Mouse (Mus musculus) ovary, adult 18-20 months (tissue): ENCODE measurements at regions not wholly inside any gene's neighbourhood (a gene's known extent, or its start where the extent isn't known, plus 50 kb on each side); places are given as distances from the start of the nearest gene placed in this dataset.

Experiments used
- DNase-seq: peaks from one replicate; pipeline ENCODE4 v3.0.0; 2022; ENCODE audit warnings: low spot score, mixed read lengths

- DNase-seq = no peak
Observed at GRCm38 (mm10) chr1:163557875-163558274, 154.4 kb upstream of the Gorab start.

DNA sequence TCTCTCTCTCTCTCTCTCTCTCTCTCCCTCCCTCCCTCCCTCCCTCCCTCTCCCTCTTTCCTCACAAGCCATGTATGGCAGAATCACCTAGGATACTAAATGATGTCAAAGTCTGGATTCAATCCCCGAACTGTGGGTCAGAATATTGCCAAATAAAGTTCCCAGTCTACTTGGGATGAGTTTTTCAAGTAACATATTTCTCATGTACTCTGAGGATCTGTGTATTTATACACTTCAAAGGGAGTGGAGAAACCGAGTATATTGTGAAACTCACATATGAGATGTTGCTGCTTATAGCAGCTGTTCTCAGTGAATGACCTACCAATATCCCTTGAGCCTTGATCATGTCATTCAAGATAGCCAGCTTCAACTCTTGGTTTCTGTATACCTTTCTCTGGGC is 151.7 kb upstream of the Gorab start:
- no peak for DNase-seq

GRCm38 (mm10) chr1:163538776-163539492 is 135.5 kb upstream of the Gorab start:
- DNase-seq = no peak

DNA sequence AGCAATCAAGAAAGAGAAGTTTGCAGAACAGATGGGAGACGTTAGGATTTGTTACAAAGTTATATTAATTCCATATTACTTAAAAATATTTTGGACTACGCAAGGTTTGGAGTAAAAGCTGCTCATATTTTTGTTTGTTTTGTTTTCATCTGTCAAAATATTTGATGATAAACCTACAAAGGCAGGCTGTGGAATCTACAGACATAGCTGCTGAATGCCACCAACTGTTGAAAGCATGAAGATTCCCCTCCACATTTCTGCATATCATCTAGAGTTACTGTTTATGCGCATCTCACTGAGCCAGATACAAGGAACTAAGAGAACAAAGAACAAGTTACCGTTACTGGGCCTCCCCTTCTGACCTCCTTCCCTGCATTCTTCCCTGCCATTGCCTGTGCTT is 127.1 kb upstream of the Gorab start:
- no peak for DNase-seq

GRCm38 (mm10) chr1:163517966-163518365 is 114.5 kb upstream of the Gorab start:
- no peak for DNase-seq

- no peak for DNase-seq
Observed at GRCm38 (mm10) chr1:163512847-163513246, 109.4 kb upstream of the Gorab start.

DNA sequence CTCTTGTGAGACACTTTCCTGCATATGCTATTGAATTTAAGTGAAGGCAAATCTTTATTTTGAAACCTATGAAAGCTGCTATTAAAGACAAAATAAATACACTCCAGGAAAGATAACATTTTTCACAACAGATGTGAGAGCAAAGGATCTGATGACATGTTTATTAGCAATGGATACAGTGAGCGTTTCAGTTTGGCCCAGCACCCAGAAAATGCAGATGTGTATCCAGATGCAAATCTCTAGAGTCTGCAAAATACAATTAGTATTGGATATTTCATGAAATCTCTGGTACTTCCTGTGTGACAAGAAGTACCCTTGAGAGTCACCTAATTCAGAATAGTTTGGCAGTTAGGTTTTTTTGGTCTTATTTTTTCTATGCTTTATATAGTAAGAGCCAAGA is 108.5 kb upstream of the Gorab start:
- no peak for DNase-seq

- no peak for DNase-seq
Observed at GRCm38 (mm10) chr1:163505035-163505434, 101.6 kb upstream of the Gorab start.

DNA sequence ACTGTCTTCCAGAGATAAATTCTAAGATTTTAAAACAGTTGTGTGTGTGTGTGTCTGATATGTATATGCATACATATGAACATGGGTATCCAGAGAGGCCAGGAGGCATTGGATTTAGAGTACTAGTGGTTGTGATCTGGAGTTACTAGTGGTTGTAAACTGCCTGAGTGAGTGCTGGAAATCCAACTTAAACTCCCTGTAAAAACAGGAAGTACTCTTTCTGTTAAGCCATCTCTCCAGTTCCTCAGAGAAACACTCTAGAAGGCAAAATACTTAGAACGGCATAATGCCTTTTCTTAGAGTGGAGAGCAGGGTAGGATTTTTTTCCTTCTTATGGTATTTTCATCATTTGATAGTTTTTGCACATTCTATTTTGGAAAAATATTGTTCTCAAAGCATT is 99.1 kb upstream of the Gorab start:
- DNase-seq = no peak

GRCm38 (mm10) chr1:163498398-163498958 is 95.0 kb upstream of the Gorab start:
- no peak for DNase-seq

DNA sequence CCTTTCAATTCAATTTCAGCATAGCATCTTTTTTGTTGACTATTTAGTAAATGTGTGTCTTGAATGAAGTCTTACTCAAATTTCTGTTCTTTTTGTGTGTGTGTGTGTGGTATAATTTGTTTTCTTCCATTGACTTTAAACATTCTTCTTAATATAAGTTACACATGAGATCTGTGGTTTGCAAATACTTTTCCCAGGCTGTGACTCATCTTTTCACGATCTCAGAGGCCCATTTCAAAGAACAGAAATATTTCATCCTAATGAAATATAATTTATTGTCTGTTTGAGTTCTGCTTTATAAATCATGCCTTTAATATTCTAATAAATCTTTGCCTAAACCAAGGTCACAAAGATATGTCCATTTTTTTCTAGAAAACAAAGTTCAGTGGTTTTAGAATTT is 92.9 kb upstream of the Gorab start:
- no peak for DNase-seq

DNA sequence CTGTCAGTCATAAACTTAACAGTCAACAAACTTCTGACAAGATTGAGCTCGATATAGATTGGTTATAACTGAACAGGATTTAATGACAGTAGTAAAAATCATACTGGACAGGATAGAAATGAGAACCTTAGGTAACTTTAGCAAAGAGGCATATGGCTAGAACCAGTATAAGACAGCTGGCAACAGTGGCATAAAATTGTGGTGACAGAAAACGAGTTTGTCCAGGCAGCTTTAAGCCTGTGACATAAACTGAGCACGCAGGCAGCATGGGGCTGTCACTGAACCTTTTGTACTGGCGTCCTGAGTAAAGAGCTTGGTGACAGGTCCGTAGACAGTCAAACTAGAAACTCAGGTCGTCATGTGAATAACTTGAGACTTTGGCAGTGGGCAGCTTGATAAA is 85.1 kb upstream of the Gorab start:
- DNase-seq = no peak

DNA sequence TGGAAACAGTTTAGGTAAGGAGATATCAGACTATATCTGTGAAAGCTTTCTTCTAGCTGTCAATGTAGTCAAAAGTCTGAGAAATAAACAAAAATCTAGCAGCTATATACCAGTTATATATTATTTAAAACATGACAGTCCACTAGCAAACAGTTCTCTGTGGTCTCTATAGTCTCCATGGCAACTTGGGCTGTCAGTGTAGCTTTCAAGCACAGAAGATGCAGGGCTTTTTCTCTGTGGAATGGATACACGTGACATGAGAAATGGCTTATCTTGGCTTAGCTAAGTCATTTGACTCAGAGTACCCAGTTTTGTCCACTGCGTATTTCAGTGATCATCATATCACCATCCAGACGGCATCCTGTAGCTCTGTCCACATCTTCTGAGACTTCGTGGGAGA is 84.6 kb upstream of the Gorab start:
- no peak for DNase-seq

- no peak for DNase-seq
Observed at GRCm38 (mm10) chr1:163483098-163483497, 79.6 kb upstream of the Gorab start.

DNA sequence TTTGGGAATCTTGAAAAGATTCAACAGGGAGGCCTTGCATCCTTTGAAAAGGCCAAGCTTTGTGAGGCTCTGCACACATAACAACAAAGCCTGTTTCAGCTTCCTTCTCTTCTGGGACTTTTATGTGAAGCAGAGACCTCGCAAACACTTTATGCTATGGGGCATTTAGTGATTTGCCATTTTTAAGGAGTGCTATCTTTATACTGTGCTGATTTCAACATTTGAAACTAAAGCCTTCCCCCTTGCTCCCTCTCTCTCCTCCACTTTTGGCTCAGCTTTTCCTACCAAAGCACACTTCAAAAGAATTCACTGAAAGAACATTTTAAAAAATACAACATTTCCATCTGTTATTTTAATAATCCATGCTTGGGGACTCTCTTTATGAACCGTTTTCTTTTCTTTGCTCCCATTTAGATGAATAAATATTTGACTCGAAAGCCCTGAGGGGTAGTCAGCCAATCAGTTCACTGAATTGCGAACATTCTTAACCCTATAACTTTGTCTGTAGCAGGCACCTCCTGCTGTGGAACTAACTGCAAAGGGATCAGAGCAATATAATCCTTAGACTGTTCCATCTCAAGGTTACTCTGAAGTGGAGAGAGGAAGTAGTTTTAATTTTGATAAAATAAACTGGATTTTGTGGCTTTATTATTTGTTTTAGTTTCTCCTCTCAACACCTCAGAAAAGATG is 74.2 kb upstream of the Gorab start:
- no peak for DNase-seq

GRCm38 (mm10) chr1:163461194-163461593 is 57.7 kb upstream of the Gorab start:
- DNase-seq = no peak

DNA sequence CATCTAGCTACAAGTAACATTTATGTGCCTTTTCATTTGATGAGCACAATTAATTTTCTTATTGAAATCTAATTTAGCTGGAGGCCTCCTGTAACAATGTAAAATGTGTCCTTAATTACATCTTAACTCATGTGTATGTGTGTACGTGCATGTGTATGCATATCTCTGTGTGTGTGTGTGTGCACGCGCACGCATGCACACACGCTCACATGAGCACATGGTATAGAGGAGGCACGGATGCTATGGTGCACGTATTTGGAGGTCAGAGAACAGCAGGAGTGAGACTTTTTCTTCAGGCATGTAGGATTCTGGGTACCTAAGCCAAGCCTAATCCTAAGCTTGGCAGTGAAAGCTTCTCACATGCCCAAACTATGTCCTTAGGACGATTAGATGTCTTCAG is 52.9 kb upstream of the Gorab start:
- no peak for DNase-seq
